Mouse (Mus musculus): ENCODE results near the gene Nrip2.
A peak's percentile ranks its signal among the peaks of the same experiment; 100 is the strongest.

Gene Nrip2

GRCm38 (mm10) chr6:128436356-128437005 is 37.4 kb downstream of the Nrip2 start:
- no peak for DNase-seq (ENCODE audit: extremely low spot score, low read depth, low spot score)

- DNase-seq (ENCODE audit: extremely low spot score, low read depth, low spot score) = no peak
These were observed 38.2 kb downstream of the Nrip2 start for GRCm38 (mm10) chr6:128437288-128437687.

GRCm38 (mm10) chr6:128437731-128438316 is 38.7 kb downstream of the Nrip2 start:
- no peak for DNase-seq (ENCODE audit: extremely low spot score, low read depth, low spot score)

- DNase-seq (ENCODE audit: extremely low spot score, low read depth, low spot score) = peak; percentile 57
These were observed 39.3 kb downstream of the Nrip2 start, which contains the start of gene Fkbp4 for GRCm38 (mm10) chr6:128438317-128438870. Gene Fkbp4 (minus strand): TSS chr6:128438677.

- DNase-seq (ENCODE audit: extremely low spot score, low read depth, low spot score) = no peak
These were observed 39.8 kb downstream of the Nrip2 start for GRCm38 (mm10) chr6:128438871-128439341.

GRCm38 (mm10) chr6:128440238-128440637 is 41.1 kb downstream of the Nrip2 start:
- DNase-seq (ENCODE audit: extremely low spot score, low read depth, low spot score) = no peak

- no peak for DNase-seq (ENCODE audit: extremely low spot score, low read depth, low spot score)
These were observed 46.9 kb downstream of the Nrip2 start for GRCm38 (mm10) chr6:128445761-128446535.

GRCm38 (mm10) chr6:128447063-128447462 is 48.0 kb downstream of the Nrip2 start:
- no peak for DNase-seq (ENCODE audit: extremely low spot score, low read depth, low spot score)

GRCm38 (mm10) chr6:128455835-128456605 is 56.9 kb downstream of the Nrip2 start:
- no peak for DNase-seq (ENCODE audit: extremely low spot score, low read depth, low spot score)

- no peak for DNase-seq (ENCODE audit: extremely low spot score, low read depth, low spot score)
These were observed 58.1 kb downstream of the Nrip2 start for GRCm38 (mm10) chr6:128457186-128457585.

GRCm38 (mm10) chr6:128460321-128460720 is 61.2 kb downstream of the Nrip2 start:
- no peak for DNase-seq (ENCODE audit: extremely low spot score, low read depth, low spot score)

GRCm38 (mm10) chr6:128460729-128461503 is 61.8 kb downstream of the Nrip2 start:
- no peak for DNase-seq (ENCODE audit: extremely low spot score, low read depth, low spot score)

- no peak for DNase-seq (ENCODE audit: extremely low spot score, low read depth, low spot score)
These were observed 62.5 kb downstream of the Nrip2 start for GRCm38 (mm10) chr6:128461606-128462005.

- DNase-seq (ENCODE audit: extremely low spot score, low read depth, low spot score) = no peak
These were observed 65.9 kb downstream of the Nrip2 start for GRCm38 (mm10) chr6:128464996-128465395.
